Mouse (Mus musculus) liver, embryonic 16.5 days (tissue): ENCODE results near the gene Hsp90aa1. TPM values are rescaled to one million over a fixed set of nuclear protein-coding genes. Genes with fewer than 3 reads are reported as not detected.
"Not testable (repeated sequence)": the region's sequence is repeated elsewhere in the genome, so short reads cannot be mapped to it uniquely, and the experiment has no call there.

Source experiments
- ATAC-seq: fragments of 200-750 bp; cut with Nextera tagmentation; 2 replicates; pipeline ENCODE4 v1.8.0; 2017; ENCODE audit warnings: low read depth, mild to moderate bottlenecking, moderate number of reproducible peaks, moderate library complexity
- H3K27ac ChIP-seq: fragments of 300-500 bp; sonication (generic); 2 replicates; pipeline ENCODE4 v1.5.1; 2014; ENCODE audit warnings: mild to moderate bottlenecking, low read length
- H3K27me3 ChIP-seq: fragments of 300-500 bp; sonication (generic); 2 replicates; pipeline ENCODE4 v1.6.1; 2014; ENCODE audit warnings: low read depth, low read length, mixed read lengths; ENCODE audit not compliant: control insufficient read depth, insufficient read depth
- H3K36me3 ChIP-seq: fragments of 300-500 bp; sonication (generic); 2 replicates; pipeline ENCODE4 v1.6.1; 2014; ENCODE audit warnings: mild to moderate bottlenecking; ENCODE audit not compliant: control insufficient read depth, insufficient read depth
- H3K4me1 ChIP-seq: fragments of 300-500 bp; sonication (generic); 2 replicates; pipeline ENCODE4 v1.6.1; 2014; ENCODE audit warnings: low read depth, low read length, mixed read lengths; ENCODE audit not compliant: control insufficient read depth
- H3K4me2 ChIP-seq: fragments of 300-500 bp; sonication (generic); 2 replicates; pipeline ENCODE4 v1.6.1; 2014; ENCODE audit warnings: low read depth, low read length, mixed read lengths
- H3K4me3 ChIP-seq: fragments of 300-500 bp; sonication (generic); 2 replicates; pipeline ENCODE4 v1.5.1; 2014; ENCODE audit warnings: low read depth, mild to moderate bottlenecking, low read length
- H3K9ac ChIP-seq: fragments of 300-500 bp; sonication (generic); 2 replicates; pipeline ENCODE4 v1.6.1; 2014; ENCODE audit warnings: low read depth, low read length
- H3K9me3 ChIP-seq: fragments of 300-500 bp; sonication (generic); replicated peaks from 2 replicates; pipeline ENCODE4 v1.6.1; 2016; ENCODE audit warnings: low read length; ENCODE audit not compliant: control insufficient read depth
- WGBS: fragments of 180-500 bp; shearing (Covaris S2); extraction: QIAGEN DNeasy Blood & Tissue Kit; methylation state at CpG from one replicate; pipeline ENCODE4 v1.1.7; 2014; ENCODE audit not compliant: insufficient replicate concordance; 5-methylcytosine and 5-hydroxymethylcytosine counted together
- polyA plus RNA-seq: library from polyadenylated mRNA; unstranded; fragments of >200 nt; fragmentation: Nextera tagmentation; extraction: Ambion mirVana; gene quantifications from 2 replicates; pipeline ENCODE4 v1.2.1, GENCODE M21; 2015

The Hsp90aa1 gene
- polyA plus RNA-seq = 431 and 513 TPM in 2 replicates

- ATAC-seq = no peak
- Histone ChIP-seq H3K4me1 (peaks cover 43% of the 10 kb centered on the region), H3K4me3 (no peak within 1 kb of the TSS), H3K27me3 (no peaks in the 10 kb centered on the region), H3K27ac (peak within 1 kb of the TSS; percentile 38; the same call in 1 of the 2 replicates), H3K9ac (peak within 1 kb of the TSS; percentile 6; the same call in 1 of the 2 replicates), H3K4me2 (no peak within 1 kb of the TSS), H3K36me3 (no peaks in the 10 kb centered on the region), H3K9me3 (no peaks in the 10 kb centered on the region)
- 49% methylated on average over 4 of the region's 4 CpGs for WGBS
Observed at GRCm38 (mm10) chr12:110702556-110702955, at the start of gene Hsp90aa1. Gene Hsp90aa1 (minus strand): TSS chr12:110702728.

- Histone ChIP-seq H3K4me3 (no peak overlapping the region), H3K4me1 (peaks cover 3% of the 10 kb centered on the region), H3K9me3 (no peaks in the 10 kb centered on the region), H3K27ac (no peak overlapping the region), H3K36me3 (peaks cover 4% of the 10 kb centered on the region; the same call in 1 of the 2 replicates), H3K4me2 (no peak overlapping the region), H3K9ac (no peak overlapping the region), H3K27me3 (no peaks in the 10 kb centered on the region)
- no peak for ATAC-seq
- WGBS = 40% methylated on average over 10 of the region's 10 CpGs
Observed at GRCm38 (mm10) chr12:110750770-110751439, 48.4 kb upstream of the Hsp90aa1 start.

- WGBS = under 1% methylated on average over 69 of the region's 72 CpGs
- Histone ChIP-seq H3K27ac (peak overlapping the region; percentile 84), H3K4me1 (peaks cover 20% of the 10 kb centered on the region), H3K36me3 (no peaks in the 10 kb centered on the region), H3K4me2 (peak overlapping the region; percentile 91), H3K27me3 (peaks cover 7% of the 10 kb centered on the region), H3K9me3 (no peaks in the 10 kb centered on the region), H3K4me3 (peak overlapping the region; percentile 100), H3K9ac (peak overlapping the region; percentile 99)
- ATAC-seq = peak; percentile 22
Observed at GRCm38 (mm10) chr12:110738158-110738921, 35.8 kb upstream of the Hsp90aa1 start.

GRCm38 (mm10) chr12:110737170-110738157 lies 34.9 kb upstream of the Hsp90aa1 start, which contains the start of gene Wdr20:
Gene Wdr20 (plus strand): TSS chr12:110737944.
- peak; percentile 96 for ATAC-seq
- WGBS = 1% methylated on average over 69 of the region's 69 CpGs
- no peaks in the 10 kb centered on the region for H3K9me3 ChIP-seq
- peaks cover 20% of the 10 kb centered on the region for H3K4me1 ChIP-seq
- H3K4me3 ChIP-seq = peak within 1 kb of the TSS; percentile 100
- H3K9ac ChIP-seq = peak within 1 kb of the TSS; percentile 99
- peak within 1 kb of the TSS; percentile 100 for H3K4me2 ChIP-seq
- peaks cover 7% of the 10 kb centered on the region for H3K27me3 ChIP-seq
- H3K36me3 ChIP-seq = no peaks in the 10 kb centered on the region
- peak within 1 kb of the TSS; percentile 84 for H3K27ac ChIP-seq

GRCm38 (mm10) chr12:110736641-110737040 lies 34.1 kb upstream of the Hsp90aa1 start:
- Histone ChIP-seq H3K27ac (no peak overlapping the region), H3K9me3 (no peaks in the 10 kb centered on the region), H3K4me1 (peaks cover 20% of the 10 kb centered on the region), H3K27me3 (peaks cover 7% of the 10 kb centered on the region), H3K9ac (no peak overlapping the region), H3K4me2 (peak overlapping the region; percentile 100), H3K36me3 (no peaks in the 10 kb centered on the region), H3K4me3 (peak overlapping the region; percentile 100)
- ATAC-seq = no peak
- WGBS = 15% methylated on average over 4 of the region's 4 CpGs

- WGBS = 84% methylated on average over 3 of the region's 3 CpGs
Observed at GRCm38 (mm10) chr12:110733254-110733653, 30.7 kb upstream of the Hsp90aa1 start.

GRCm38 (mm10) chr12:110726428-110726827 lies 23.9 kb upstream of the Hsp90aa1 start:
- H3K9ac ChIP-seq = no peak overlapping the region
- no peaks in the 10 kb centered on the region; the same call in 1 of the 2 replicates for H3K4me1 ChIP-seq
- no peak overlapping the region for H3K4me2 ChIP-seq
- no peak for ATAC-seq
- H3K9me3 ChIP-seq = no peaks in the 10 kb centered on the region
- no peak overlapping the region for H3K4me3 ChIP-seq
- no peak overlapping the region for H3K27ac ChIP-seq
- WGBS = 32% methylated on average over 1 of the region's 1 CpGs
- H3K36me3 ChIP-seq = no peaks in the 10 kb centered on the region
- no peaks in the 10 kb centered on the region for H3K27me3 ChIP-seq

More at GRCm38 (mm10) chr12:110733254-110733653, 30.7 kb upstream of the Hsp90aa1 start:
- H3K36me3 ChIP-seq, H3K4me1 ChIP-seq, ATAC-seq, H3K9ac ChIP-seq, H3K9me3 ChIP-seq, H3K4me3 ChIP-seq, H3K27ac ChIP-seq, H3K4me2 ChIP-seq, H3K27me3 ChIP-seq: not testable (repeated sequence)

GRCm38 (mm10) chr12:110725489-110725888 lies 23.0 kb upstream of the Hsp90aa1 start:
- Histone ChIP-seq H3K9ac (no peak overlapping the region), H3K9me3 (no peaks in the 10 kb centered on the region), H3K4me1 (no peaks in the 10 kb centered on the region; the same call in 1 of the 2 replicates), H3K27me3 (no peaks in the 10 kb centered on the region), H3K4me3 (no peak overlapping the region), H3K27ac (no peak overlapping the region), H3K36me3 (no peaks in the 10 kb centered on the region), H3K4me2 (no peak overlapping the region)
- 37% methylated on average over 5 of the region's 5 CpGs for WGBS
- no peak for ATAC-seq
